Comparison of ENCODE assay signal across 16 mouse cellular contexts in the genomic region with DNA sequence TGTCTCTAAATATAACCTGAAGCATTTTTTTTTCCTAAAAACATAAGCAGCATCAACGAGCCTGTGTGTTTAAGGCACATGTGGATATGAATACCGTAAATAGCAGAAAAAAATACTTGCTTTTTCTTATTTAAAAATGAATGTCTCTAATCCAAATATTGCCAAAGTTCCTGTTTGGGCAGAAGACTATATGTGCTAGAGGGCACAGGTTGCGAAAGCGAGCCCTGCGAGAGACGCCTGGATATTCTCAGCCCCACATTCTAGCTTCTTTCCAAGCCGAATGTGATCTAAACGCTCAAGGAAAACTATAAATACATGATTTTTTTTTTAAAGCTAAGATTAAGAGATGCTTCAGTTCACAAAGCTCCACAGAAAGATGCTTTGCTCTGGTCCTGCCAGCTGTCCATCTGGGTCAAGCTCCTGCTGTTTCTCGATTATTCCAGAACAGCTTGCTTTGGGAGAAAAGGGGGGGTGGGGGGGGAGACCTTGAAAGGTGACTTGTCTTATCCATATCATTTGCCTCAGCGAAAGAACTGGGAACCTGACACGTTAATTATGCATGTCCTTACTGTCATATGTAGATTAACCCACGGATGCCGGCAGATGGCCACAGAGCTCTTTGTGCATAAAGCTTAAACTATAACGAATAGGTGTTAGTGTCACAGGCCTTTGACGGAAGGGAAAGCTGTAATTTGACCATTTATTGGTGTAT. TPM values are rescaled to one million over a fixed set of nuclear protein-coding genes. Genes with fewer than 3 reads are reported as not detected.
DNase-seq lines count a peak whose midpoint lies in the region; ATAC-seq and TF ChIP-seq lines count a peak whose summit lies in the region.
"Had no signal": no experiment of that assay in that cellular context is flagged by ENCODE, and none has a peak within 500 bp of the region (broad histone marks: within the 10 kb centered on the region; RNA-seq: fewer than 3 reads in every experiment).

No protein-coding gene starts in this region.

- peak; percentile 25 for DNase-seq in adrenal gland, adult 2 months
- no peak for DNase-seq in adrenal gland, adult 8-10 months
- peak; percentile 72 for DNase-seq in lung, postnatal 0 days (ENCODE audit: low spot score)
- DNase-seq in lung, postnatal 10 days: no peak
- DNase-seq in cerebellum, postnatal 10 days: peak; percentile 44 to 62
- no peak for DNase-seq in layer of hippocampus, postnatal 36 days
- DNase-seq: gastrocnemius, postnatal 14 days had no signal

- peak; percentile 48 for TF ChIP-seq EP300 in lung, postnatal 0 days (IDR thresholded peaks at IDR 0.05)

- H3K9ac ChIP-seq in lung, postnatal 0 days (replicated peaks; ENCODE audit: low read depth): no peak overlapping the region

- no peak for TF ChIP-seq CTCF in lung, postnatal 0 days (IDR thresholded peaks at IDR 0.05)

- H3K9me3 ChIP-seq in lung, postnatal 0 days (ENCODE audit: low read length): no peaks in the 10 kb centered on the region

- no peaks in the 10 kb centered on the region for H3K36me3 ChIP-seq in lung, postnatal 0 days (ENCODE audit: insufficient read depth, low read length)
- H3K36me3 ChIP-seq in macrophage (ENCODE audit: inconsistent target): no peaks in the 10 kb centered on the region

- H3K4me3 ChIP-seq in lung, postnatal 0 days (ENCODE audit: low read depth, low read length): no peak overlapping the region
- H3K4me3 ChIP-seq in macrophage (ENCODE audit: inconsistent target): no peak overlapping the region
- H3K4me3 ChIP-seq: erythroblast, embryonic 14.5 days had no signal

- no peak overlapping the region for H3K4me2 ChIP-seq in lung, postnatal 0 days (replicated peaks; ENCODE audit: low read depth, low read length)

- H3K79me2 ChIP-seq in macrophage (ENCODE audit: inconsistent target): no peaks in the 10 kb centered on the region

- no peaks in the 10 kb centered on the region for H3K4me1 ChIP-seq in lung, postnatal 0 days (ENCODE audit: insufficient read depth, low read depth, low read length)

- no peak for ATAC-seq in lung, postnatal 0 days
- no peak for ATAC-seq in monocyte, adult 5-6 weeks (replicated peaks; ENCODE audit: insufficient number of reproducible peaks, low FRiP score, low TSS enrichment, poor library complexity, severe bottlenecking)
- ATAC-seq: inflammation-experienced regulatory T-cells, adult 6 months had no signal

- WGBS in lung, postnatal 0 days: 66% methylated on average over 15 of the region's 15 CpGs
- 45% methylated on average over 15 of the region's 15 CpGs for WGBS in macrophage (ENCODE audit: missing documents)

- no peaks in the 10 kb centered on the region for H3K27me3 ChIP-seq in lung, postnatal 0 days (replicated peaks; ENCODE audit: insufficient read depth, low read length)

- no peak overlapping the region for H3K27ac ChIP-seq in lung, postnatal 0 days (ENCODE audit: low read length)
- peak overlapping the region; percentile 72 for H3K27ac ChIP-seq in macrophage

RNA-seq across cellular contexts. Expression of gene Abcd2, which starts 11.5 kb away (rescaled TPM):
- 10 to 100 TPM; 17.3 to 44.1 TPM for total RNA-seq in adrenal gland, adult 2 months (2021)
- polyA plus RNA-seq in adrenal gland, adult 2 months (2012; rRNA removed): 0.68 and 2.6 TPM in 2 replicates
- 10 to 100 TPM; 10.6 to 42.9 (median 14.4) TPM for total RNA-seq in adrenal gland, adult 8-10 months (2022)
- polyA plus RNA-seq in lung, postnatal 0 days (2015; fragmentation: Nextera tagmentation; extraction: Ambion mirVana): 9.2 and 10.9 TPM in 2 replicates
- total RNA-seq in macrophage (2018; cell fraction: chromatin; rRNA removed): 10 to 100 TPM in 4 of 26 experiments, 1 to 10 TPM in 14, under 1 TPM in 6, not detected in 2; 0.25 to 25.9 (median 4.7) TPM
- total RNA-seq in macrophage (2018; cell fraction: cytosol; rRNA removed): 10 to 100 TPM in 8 of 26 experiments, 1 to 10 TPM in 18; 1.0 to 14.2 (median 4.3) TPM
- total RNA-seq in macrophage (2018; cell fraction: nucleus; rRNA removed): 10 to 100 TPM in 2 of 26 experiments, 1 to 10 TPM in 24; 1.0 to 27.8 (median 3.2) TPM
- 4.1 to 12.9 TPM (median 10.1 TPM) in 3 replicates for polyA plus RNA-seq in macrophage (2018)
- total RNA-seq in monocyte, adult 5-6 weeks (2017): 23.4 to 36.4 TPM (median 32.9 TPM) in 3 replicates
- total RNA-seq in layer of hippocampus, postnatal 36 days (2021): 10 to 100 TPM; 17.8 to 18.8 TPM
- polyA plus RNA-seq: erythroblast, embryonic 14.5 days had no signal

RNA-seq across cellular contexts. Expression of gene CN725425, which starts 19.2 kb away (rescaled TPM):
- total RNA-seq in adrenal gland, adult 2 months (2021): not detected
- not detected in 2 replicates for polyA plus RNA-seq in adrenal gland, adult 2 months (2012; rRNA removed)
- total RNA-seq in adrenal gland, adult 8-10 months (2022): not detected
- polyA plus RNA-seq in lung, postnatal 0 days (2015; fragmentation: Nextera tagmentation; extraction: Ambion mirVana): not detected in 2 replicates
- not detected for total RNA-seq in macrophage (2018; cell fraction: chromatin; rRNA removed)
- total RNA-seq in macrophage (2018; cell fraction: cytosol; rRNA removed): not detected
- total RNA-seq in macrophage (2018; cell fraction: nucleus; rRNA removed): not detected
- not detected in 3 replicates for polyA plus RNA-seq in macrophage (2018)
- not detected in 3 replicates for total RNA-seq in monocyte, adult 5-6 weeks (2017)
- total RNA-seq in layer of hippocampus, postnatal 36 days (2021): under 1 TPM in 1 of 2 experiments, not detected in 1; 0.17 TPM
- total RNA-seq: left cerebral cortex, postnatal 25 days had no signal
- polyA plus RNA-seq: erythroblast, embryonic 14.5 days; heart, embryonic 14.5 days; inflammation-experienced regulatory T-cells, adult 6 months; lung, embryonic 16.5 days; neural tube, embryonic 11.5 days; stomach, embryonic 14.5 days had no signal

Comparison
In these comparisons a context has a peak if more than half of its experiments do, and no peak if none do; other contexts are left out.
1. DNase-seq: peak in adrenal gland, adult 2 months (single experiment), lung, postnatal 0 days (single experiment) and cerebellum, postnatal 10 days (2 of 2); none in adrenal gland, adult 8-10 months (single experiment), lung, postnatal 10 days (single experiment) and layer of hippocampus, postnatal 36 days (0 of 2).